Mouse (Mus musculus) lung, postnatal 0 days (tissue): Measurements from ENCODE around the gene Rgmb.

Source experiments
- CTCF ChIP-seq: IDR thresholded peaks from 2 replicates; pipeline ENCODE4 v1.5.1; 2016; ENCODE audit warnings: antibody characterized with exemption, mild to moderate bottlenecking
- EP300 ChIP-seq: IDR thresholded peaks from 2 replicates; pipeline ENCODE4 v1.6.1; 2016; ENCODE audit warnings: antibody characterized with exemption, mild to moderate bottlenecking, control low read depth

GRCm38 (mm10) chr17:15831810-15832209, 971 bp upstream of the Rgmb start:
- TF ChIP-seq EP300 (no peak), CTCF (peak; percentile 77)
